ENCODE assay signal across 8 mouse cellular contexts in the genomic region with DNA sequence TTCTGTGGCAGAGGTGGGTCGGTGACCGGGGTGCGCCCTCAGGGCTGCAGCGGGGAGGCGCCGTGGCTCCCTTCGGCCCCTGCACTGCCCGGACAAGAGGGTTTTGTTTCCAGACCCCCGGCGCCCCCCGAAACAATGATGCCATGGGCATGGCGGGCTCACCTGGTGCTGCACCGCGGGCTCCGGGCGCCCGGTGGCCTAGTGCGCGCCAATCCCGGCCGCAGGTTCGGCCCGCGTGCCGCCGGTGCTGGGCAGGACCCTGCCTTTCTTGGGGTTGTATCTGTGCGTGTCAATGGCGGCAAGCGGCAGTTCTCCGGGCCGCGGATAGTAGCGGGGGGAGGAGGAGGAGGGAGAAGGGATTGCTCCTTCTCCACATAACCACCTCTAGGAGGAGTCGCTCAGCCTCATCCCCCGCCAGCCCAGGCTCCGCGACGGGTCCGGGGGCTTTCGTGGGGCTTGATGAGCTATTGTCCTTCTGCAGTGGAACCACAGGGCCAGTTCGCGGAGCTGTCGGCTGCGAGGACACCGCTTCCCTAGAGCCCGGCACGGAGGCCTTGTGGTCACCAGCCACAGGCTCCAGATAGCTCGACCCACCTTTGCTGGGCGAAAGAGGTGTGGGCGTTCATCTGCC. TPM values are rescaled to one million over a fixed set of nuclear protein-coding genes. Genes with fewer than 3 reads are reported as not detected.
DNase-seq lines count a peak whose midpoint lies in the region; ATAC-seq lines count a peak whose summit lies in the region.

A gene (minus strand): TSS at position 527 of the 631 bp plus-strand sequence.

- H3K4me2 ChIP-seq in hindbrain, embryonic 14.5 days (replicated peaks), result peak within 1 kb of the TSS; percentile 67

- ATAC-seq in hindbrain, embryonic 14.5 days (ENCODE audit: low FRiP score), result peak; percentile 90

- H3K4me3 ChIP-seq in hindbrain, embryonic 14.5 days (replicated peaks; ENCODE audit: low read length), result peak within 1 kb of the TSS; percentile 69

- H3K9me3 ChIP-seq in hindbrain, embryonic 14.5 days (ENCODE audit: control insufficient read depth, low read length), result no peaks in the 10 kb centered on the region

- H3K36me3 ChIP-seq in hindbrain, embryonic 14.5 days (replicated peaks; ENCODE audit: control insufficient read depth, insufficient read depth), result no peaks in the 10 kb centered on the region

- H3K27ac ChIP-seq in hindbrain, embryonic 14.5 days, result peak within 1 kb of the TSS; percentile 99

- H3K27me3 ChIP-seq in hindbrain, embryonic 14.5 days (ENCODE audit: control insufficient read depth, insufficient read depth, low read length), result no peaks in the 10 kb centered on the region

- WGBS in hindbrain, embryonic 14.5 days, result under 1% methylated on average over 49 of the region's 50 CpGs

- H3K4me1 ChIP-seq in hindbrain, embryonic 14.5 days (replicated peaks; ENCODE audit: control insufficient read depth, insufficient read depth, low read length), result peaks cover 27% of the 10 kb centered on the region

- peak; percentile 50 for DNase-seq in WW6 (ENCODE audit: low read depth, low spot score)
- peak; percentile 87 for DNase-seq in cerebellum, postnatal 25 days
- DNase-seq in frontal cortex, postnatal 36 days (ENCODE audit: low spot score in 2 of 2), result peak; percentile 77 to 80
- peak; percentile 84 for DNase-seq in hindbrain, embryonic 14.5 days (ENCODE audit: low spot score)
- peak; percentile 50 for DNase-seq in left cerebral cortex, adult 11 months (ENCODE audit: low spot score)
- peak; percentile 85 for DNase-seq in lung, postnatal 10 days
- peak; percentile 82 for DNase-seq in right cerebral cortex, adult 18-20 months
- no peak for DNase-seq in T-cell, adult 2 months (ENCODE audit: low spot score)

- peak within 1 kb of the TSS; percentile 98 for H3K9ac ChIP-seq in hindbrain, embryonic 14.5 days

RNA-seq across cellular contexts. Expression of the gene that starts here (rescaled TPM):
- polyA plus RNA-seq in hindbrain, embryonic 14.5 days (2014; fragmentation: Nextera tagmentation; extraction: Ambion mirVana), result 202 and 203 TPM in 2 replicates
